18 mouse cellular contexts compared by ENCODE assay signal in genomic region chr8:126775334-126775733, GRCm38 (mm10).
A peak's percentile ranks its signal among the peaks of the same experiment; 100 is the strongest.
DNase-seq lines count a peak whose midpoint lies in the region; ATAC-seq and TF ChIP-seq lines count a peak whose summit lies in the region.
"Had no signal": no experiment of that assay in that cellular context is flagged by ENCODE, and none has a peak within 500 bp of the region (broad histone marks: within the 10 kb centered on the region; RNA-seq: fewer than 3 reads in every experiment).

No protein-coding gene starts in this region.

- no peak overlapping the region for H3K9ac ChIP-seq in liver, adult 2 months (ENCODE audit: low read depth, low read length)
- H3K9ac ChIP-seq in liver, embryonic 11.5 days (ENCODE audit: low read depth, low read length), result no peak overlapping the region
- H3K9ac ChIP-seq: forebrain, embryonic 13.5 days; forebrain, postnatal 0 days; heart, embryonic 13.5 days had no signal

- H3K27ac ChIP-seq in liver, adult 2 months (replicated peaks; ENCODE audit: insufficient read depth, low read depth, low read length), result peak overlapping the region; percentile 95
- H3K27ac ChIP-seq in liver, embryonic 11.5 days (ENCODE audit: low read depth, low read length), result no peak overlapping the region
- H3K27ac ChIP-seq: embryonic facial prominence, embryonic 10.5 days; forebrain, embryonic 13.5 days; heart, embryonic 13.5 days had no signal

- H3K4me3 ChIP-seq in liver, adult 2 months (ENCODE audit: insufficient read depth, low read depth, low read length), result no peak overlapping the region
- no peak overlapping the region for H3K4me3 ChIP-seq in liver, embryonic 11.5 days (ENCODE audit: low read depth, low read length)
- H3K4me3 ChIP-seq: embryonic facial prominence, embryonic 10.5 days; forebrain, embryonic 13.5 days; heart, embryonic 13.5 days had no signal

- no peak for TF ChIP-seq CTCF in liver, adult 2 months (IDR thresholded peaks at IDR 0.05; ENCODE audit: low read depth, low read length)

- no peaks in the 10 kb centered on the region for H3K36me3 ChIP-seq in liver, adult 2 months (ENCODE audit: control insufficient read depth, insufficient read depth, low read length)
- no peaks in the 10 kb centered on the region for H3K36me3 ChIP-seq in liver, embryonic 11.5 days (ENCODE audit: control insufficient read depth, insufficient read depth, low read length)
- H3K36me3 ChIP-seq: embryonic facial prominence, embryonic 10.5 days; heart, embryonic 13.5 days had no signal

- H3K4me2 ChIP-seq in liver, embryonic 11.5 days, result no peak overlapping the region
- H3K4me2 ChIP-seq: forebrain, embryonic 13.5 days; heart, embryonic 13.5 days had no signal

- H3K27me3 ChIP-seq in liver, adult 2 months (ENCODE audit: control insufficient read depth, insufficient read depth, low read length), result no peaks in the 10 kb centered on the region
- no peaks in the 10 kb centered on the region for H3K27me3 ChIP-seq in liver, embryonic 11.5 days (replicated peaks; ENCODE audit: control insufficient read depth, insufficient read depth, low read length)
- H3K27me3 ChIP-seq: CH12.LX; forebrain, embryonic 13.5 days; heart, embryonic 13.5 days; Patski had no signal

- no peak for ATAC-seq in liver, embryonic 11.5 days (replicated peaks; ENCODE audit: low FRiP score)
- ATAC-seq: activated CD4-positive, CD25-positive, alpha-beta regulatory T cell, adult 4 months; forebrain, embryonic 13.5 days; forebrain, postnatal 0 days; Patski had no signal

- no peaks in the 10 kb centered on the region for H3K9me3 ChIP-seq in liver, embryonic 11.5 days (ENCODE audit: control insufficient read depth, low read length)
- H3K9me3 ChIP-seq: embryonic facial prominence, embryonic 10.5 days; forebrain, embryonic 13.5 days; heart, embryonic 13.5 days had no signal

- 39% methylated on average over 3 of the region's 3 CpGs for WGBS in liver, adult 2 months
- WGBS in liver, embryonic 11.5 days, result 76% methylated on average over 3 of the region's 3 CpGs
- 20% methylated on average over 3 of the region's 3 CpGs for WGBS in large intestine, adult 2 months

- H3K79me2 ChIP-seq in liver, adult 2 months (ENCODE audit: control insufficient read depth, insufficient read depth, low read length), result no peaks in the 10 kb centered on the region

- no peak for TF ChIP-seq POLR2A in liver, adult 2 months (IDR thresholded peaks at IDR 0.05; ENCODE audit: extremely low read depth, insufficient read depth, low read length)

- DNase-seq in liver, adult 2 months (ENCODE audit: extremely low read depth, low read depth, low spot score), result peak; percentile 79
- no peak for DNase-seq in liver, embryonic 11.5 days (ENCODE audit: low spot score)
- peak; percentile 53 for DNase-seq in lung, postnatal 25 days (ENCODE audit: low spot score)
- no peak for DNase-seq in lung, postnatal 4 days
- peak; percentile 65 for DNase-seq in large intestine, adult 2 months (ENCODE audit: low read depth, low spot score)
- DNase-seq in neural tube, embryonic 10.5 days (ENCODE audit: extremely low spot score, low spot score), result no peak
- DNase-seq: cerebellum, adult 2 months; cerebellum, postnatal 10 days; forebrain, postnatal 0 days; gastrocnemius, postnatal 36 days; heart, adult 11 months; heart, postnatal 36 days had no signal

- H3K4me1 ChIP-seq in liver, adult 2 months (ENCODE audit: control insufficient read depth, insufficient read depth, low read length), result peaks cover 37% of the 10 kb centered on the region
- H3K4me1 ChIP-seq in liver, embryonic 11.5 days (replicated peaks; ENCODE audit: control insufficient read depth, insufficient read depth, low read length), result peaks cover 25% of the 10 kb centered on the region
- H3K4me1 ChIP-seq: forebrain, embryonic 13.5 days had no signal

Comparison
In these comparisons a context has a peak if more than half of its experiments do, and no peak if none do; other contexts are left out.
1. DNase-seq: peak in liver, adult 2 months (single experiment), lung, postnatal 25 days (single experiment) and large intestine, adult 2 months (single experiment); none in liver, embryonic 11.5 days (single experiment), lung, postnatal 4 days (0 of 2) and neural tube, embryonic 10.5 days (single experiment).